Mouse (Mus musculus) forebrain, embryonic 11.5 days (tissue): Measurements from ENCODE around the gene Pex5l. TPM values are rescaled to one million over a fixed set of nuclear protein-coding genes. Genes with fewer than 3 reads are reported as not detected.
A peak's percentile ranks its signal among the peaks of the same experiment; 100 is the strongest.

ENCODE experiments used
- ATAC-seq: fragments of 200-750 bp; cut with Nextera tagmentation; replicated peaks from 2 replicates; pipeline ENCODE4 v1.8.0; 2017; ENCODE audit warnings: moderate TSS enrichment; ENCODE audit not compliant: low FRiP score
- DNase-seq: peaks from one replicate; pipeline ENCODE4 v3.0.0-alpha.2; 2017; ENCODE audit warnings: low spot score
- H3K27ac ChIP-seq: fragments of 300-500 bp; sonication (generic); 2 replicates; pipeline ENCODE4 v1.5.1; 2014; ENCODE audit warnings: low read depth, low read length
- H3K27me3 ChIP-seq: fragments of 300-500 bp; sonication (generic); 2 replicates; pipeline ENCODE4 v1.6.1; 2014; ENCODE audit warnings: mild to moderate bottlenecking, low read length, mixed read lengths; ENCODE audit not compliant: control insufficient read depth, insufficient read depth
- H3K36me3 ChIP-seq: fragments of 300-500 bp; sonication (generic); 2 replicates; pipeline ENCODE4 v1.6.1; 2014; ENCODE audit warnings: mild to moderate bottlenecking, low read length, moderate library complexity, mixed read lengths; ENCODE audit not compliant: control insufficient read depth, insufficient read depth
- H3K4me1 ChIP-seq: fragments of 300-500 bp; sonication (generic); replicated peaks from 2 replicates; pipeline ENCODE4 v1.6.1; 2014; ENCODE audit warnings: low read length, mixed read lengths; ENCODE audit not compliant: control insufficient read depth, insufficient read depth
- H3K4me2 ChIP-seq: fragments of 300-500 bp; sonication (generic); 2 replicates; pipeline ENCODE4 v1.6.1; 2014; ENCODE audit warnings: low read depth, mild to moderate bottlenecking, low read length, moderate library complexity, mixed read lengths; ENCODE audit not compliant: severe bottlenecking
- H3K4me3 ChIP-seq: fragments of 300-500 bp; sonication (generic); 2 replicates; pipeline ENCODE4 v1.5.1; 2014; ENCODE audit warnings: low read depth, low read length
- H3K9ac ChIP-seq: fragments of 300-500 bp; sonication (generic); 2 replicates; pipeline ENCODE4 v1.6.1; 2014; ENCODE audit warnings: low read length
- H3K9me3 ChIP-seq: fragments of 300-500 bp; sonication (generic); 2 replicates; pipeline ENCODE4 v1.6.1; 2016; ENCODE audit warnings: low read length, mixed read lengths; ENCODE audit not compliant: control insufficient read depth
- WGBS: fragments of 180-500 bp; shearing (Covaris S2); extraction: QIAGEN DNeasy Blood & Tissue Kit; methylation state at CpG from one replicate; pipeline ENCODE4 v1.1.7; 2014; 5-methylcytosine and 5-hydroxymethylcytosine counted together
- polyA plus RNA-seq: library from polyadenylated mRNA; unstranded; fragments of >200 nt; fragmentation: Nextera tagmentation; extraction: Ambion mirVana; gene quantifications from 2 replicates; pipeline ENCODE4 v1.2.1, GENCODE M21; 2014

Gene Pex5l
- polyA plus RNA-seq, 1 experiment from 2014 or later = 1.7 TPM

DNA sequence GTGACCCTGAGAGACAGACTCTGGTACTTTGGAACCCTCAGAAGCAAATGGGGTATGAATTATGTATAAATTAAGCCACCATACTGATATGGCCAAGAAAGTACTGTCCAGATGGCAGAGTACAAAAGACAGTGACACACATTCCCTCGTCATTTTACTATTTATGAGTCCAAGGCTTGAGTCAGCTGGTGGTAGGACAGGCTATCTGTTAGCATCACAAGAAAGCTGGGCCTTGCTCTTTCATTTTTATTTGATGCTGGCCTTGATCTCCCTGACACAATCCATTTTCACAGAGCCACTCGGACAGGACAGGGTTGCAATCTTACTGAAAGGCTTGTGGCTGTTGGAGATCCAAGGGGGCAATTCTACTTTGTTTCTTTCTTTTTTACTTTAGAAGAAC is 67.4 kb downstream of the Pex5l start:
- Histone ChIP-seq H3K4me1 (no peaks in the 10 kb centered on the region), H3K4me3 (no peak overlapping the region), H3K9me3 (no peaks in the 10 kb centered on the region), H3K27me3 (no peaks in the 10 kb centered on the region), H3K9ac (no peak overlapping the region), H3K27ac (no peak overlapping the region), H3K36me3 (no peaks in the 10 kb centered on the region), H3K4me2 (no peak overlapping the region)
- ATAC-seq (no peak), DNase-seq (no peak)
- 74% methylated on average over 2 of the region's 2 CpGs for WGBS

DNA sequence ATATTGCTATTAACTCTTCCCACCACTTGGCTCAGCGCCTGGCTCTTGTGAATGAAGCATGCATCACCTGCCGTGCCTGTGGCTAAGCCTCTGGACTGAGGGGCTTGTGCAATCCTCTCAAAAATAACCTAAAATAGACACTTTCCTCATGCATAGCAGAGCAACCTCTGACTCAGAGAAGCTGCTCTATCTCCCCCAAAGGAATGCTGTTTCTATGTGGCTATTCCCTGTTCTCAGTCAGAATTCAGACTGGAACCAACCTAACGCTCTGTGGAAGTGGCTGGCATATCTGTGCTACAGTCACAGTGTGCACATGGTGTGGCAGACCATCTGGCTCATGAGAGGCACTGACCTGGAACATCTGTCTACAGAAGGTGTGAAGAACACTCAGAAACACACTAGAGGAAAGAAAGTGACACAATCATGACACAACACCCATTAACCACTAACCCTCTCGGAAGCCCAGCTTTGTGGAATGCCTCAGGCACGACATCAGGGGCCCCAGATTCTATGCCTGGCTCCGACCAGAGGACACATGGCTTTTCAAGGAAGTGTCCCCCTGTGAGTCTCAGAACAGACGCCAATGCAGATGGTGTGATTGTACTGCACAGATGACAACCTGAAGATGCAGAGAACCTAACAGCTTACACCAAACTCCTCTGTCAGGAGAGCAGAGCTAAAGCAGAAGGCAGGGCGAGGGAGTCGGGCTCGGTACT is 68.6 kb downstream of the Pex5l start:
- 77% methylated on average over 10 of the region's 10 CpGs for WGBS
- Histone ChIP-seq H3K36me3 (no peaks in the 10 kb centered on the region), H3K4me1 (no peaks in the 10 kb centered on the region), H3K9me3 (no peaks in the 10 kb centered on the region), H3K4me2 (no peak overlapping the region), H3K27me3 (no peaks in the 10 kb centered on the region), H3K4me3 (no peak overlapping the region), H3K9ac (no peak overlapping the region), H3K27ac (no peak overlapping the region)
- ATAC-seq = peak; percentile 51; the same call in 1 of the 2 replicates
- no peak for DNase-seq

DNA sequence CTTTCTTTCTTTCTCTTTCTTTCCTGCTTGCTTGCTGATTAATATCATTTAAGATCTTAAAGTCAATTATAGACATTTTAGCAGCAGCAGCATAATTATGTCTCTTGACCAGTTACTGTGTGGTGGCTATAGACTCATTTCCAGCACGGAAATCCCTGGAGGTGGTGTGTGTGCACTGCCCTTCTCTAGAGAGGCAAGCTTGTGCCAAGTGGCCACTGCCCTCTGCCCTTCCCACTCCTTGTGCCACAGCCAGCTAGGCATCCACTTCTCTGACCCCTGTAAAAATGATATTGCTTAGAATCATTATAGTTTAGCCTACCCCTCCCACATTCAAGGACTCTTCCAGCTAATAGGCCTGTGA is 69.2 kb downstream of the Pex5l start:
- Histone ChIP-seq H3K27me3 (no peaks in the 10 kb centered on the region), H3K4me3 (no peak overlapping the region), H3K4me2 (no peak overlapping the region), H3K27ac (no peak overlapping the region), H3K36me3 (no peaks in the 10 kb centered on the region), H3K9ac (no peak overlapping the region), H3K9me3 (no peaks in the 10 kb centered on the region), H3K4me1 (no peaks in the 10 kb centered on the region)
- 78% methylated on average over 1 of the region's 1 CpGs for WGBS
- no peak for ATAC-seq
- DNase-seq = no peak

DNA sequence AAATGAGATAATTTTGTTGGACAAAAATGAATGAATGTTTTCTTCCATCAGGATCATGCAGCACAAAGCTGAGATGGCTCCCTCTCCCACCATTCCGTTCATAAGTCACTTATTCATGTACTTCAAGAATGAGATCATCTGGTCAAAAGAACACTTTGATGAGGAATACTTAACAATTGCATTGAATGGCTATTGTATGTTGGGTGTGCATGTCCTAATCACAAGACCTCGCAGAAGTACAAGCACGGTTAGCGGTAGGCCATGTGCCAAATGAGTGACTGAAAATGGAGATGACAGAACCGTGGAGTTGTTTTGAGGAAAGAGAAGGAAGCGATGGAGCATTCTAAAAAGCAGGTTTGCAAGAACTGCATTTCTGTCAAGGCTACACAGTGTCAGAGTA is 72.3 kb downstream of the Pex5l start:
- DNase-seq = no peak
- 91% methylated on average over 6 of the region's 6 CpGs for WGBS
- Histone ChIP-seq H3K27me3 (no peaks in the 10 kb centered on the region), H3K9ac (no peak overlapping the region), H3K9me3 (no peaks in the 10 kb centered on the region), H3K4me3 (no peak overlapping the region), H3K36me3 (no peaks in the 10 kb centered on the region), H3K4me2 (no peak overlapping the region), H3K4me1 (no peaks in the 10 kb centered on the region), H3K27ac (no peak overlapping the region)
- no peak for ATAC-seq

DNA sequence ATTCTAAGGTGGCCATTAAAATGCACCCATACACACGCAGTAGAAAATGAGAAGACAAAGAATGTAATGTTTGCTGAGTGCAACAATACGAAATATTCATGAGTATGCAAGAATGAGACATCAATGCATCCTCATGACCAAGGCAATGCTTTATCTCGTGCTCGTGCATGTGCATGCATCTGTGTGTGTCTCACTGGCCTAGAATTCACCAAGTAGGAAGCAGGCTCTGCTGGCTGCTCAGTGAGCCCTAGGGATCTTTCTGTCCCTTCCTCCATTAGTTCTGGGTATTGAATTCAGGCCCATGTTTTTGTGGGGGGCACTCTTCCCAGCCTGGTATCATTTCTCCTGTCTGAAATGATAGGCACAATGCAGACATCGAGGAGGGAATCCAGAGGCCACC is 74.9 kb downstream of the Pex5l start:
- no peaks in the 10 kb centered on the region for H3K9me3 ChIP-seq
- H3K4me2 ChIP-seq = no peak overlapping the region
- H3K27ac ChIP-seq = no peak overlapping the region
- no peak for DNase-seq
- 84% methylated on average over 5 of the region's 5 CpGs for WGBS
- H3K4me1 ChIP-seq = peaks cover 9% of the 10 kb centered on the region; the same call in 1 of the 2 replicates
- no peaks in the 10 kb centered on the region for H3K36me3 ChIP-seq
- no peaks in the 10 kb centered on the region for H3K27me3 ChIP-seq
- ATAC-seq = no peak
- H3K9ac ChIP-seq = no peak overlapping the region
- H3K4me3 ChIP-seq = no peak overlapping the region

DNA sequence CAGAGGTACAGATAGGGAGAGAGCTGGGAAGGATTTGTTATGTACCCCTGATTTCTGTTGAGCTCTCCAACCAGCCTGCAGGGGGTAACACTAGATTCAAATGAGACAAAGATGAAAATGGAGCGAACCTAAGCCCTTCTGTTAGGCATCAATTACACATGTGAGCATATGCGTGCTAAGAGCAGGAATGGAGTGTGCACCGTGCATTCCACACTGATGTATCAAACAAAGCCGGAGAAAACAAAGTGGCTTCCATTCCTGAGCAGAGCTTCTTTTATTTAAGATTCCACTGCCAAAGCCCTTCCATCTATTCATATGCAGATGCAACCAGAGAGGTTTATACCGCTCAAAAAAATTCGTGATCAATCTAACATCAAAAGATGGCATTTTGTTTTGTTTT is 79.5 kb downstream of the Pex5l start:
- peaks cover 16% of the 10 kb centered on the region; the same call in 1 of the 2 replicates for H3K4me1 ChIP-seq
- ATAC-seq = peak; percentile 42
- H3K9me3 ChIP-seq = no peaks in the 10 kb centered on the region
- H3K4me2 ChIP-seq = no peak overlapping the region; the same call in 1 of the 2 replicates
- H3K9ac ChIP-seq = no peak overlapping the region; the same call in 1 of the 2 replicates
- no peaks in the 10 kb centered on the region for H3K36me3 ChIP-seq
- H3K4me3 ChIP-seq = no peak overlapping the region
- WGBS = 21% methylated on average over 6 of the region's 6 CpGs
- H3K27ac ChIP-seq = no peak overlapping the region
- no peak for DNase-seq
- H3K27me3 ChIP-seq = no peaks in the 10 kb centered on the region

DNA sequence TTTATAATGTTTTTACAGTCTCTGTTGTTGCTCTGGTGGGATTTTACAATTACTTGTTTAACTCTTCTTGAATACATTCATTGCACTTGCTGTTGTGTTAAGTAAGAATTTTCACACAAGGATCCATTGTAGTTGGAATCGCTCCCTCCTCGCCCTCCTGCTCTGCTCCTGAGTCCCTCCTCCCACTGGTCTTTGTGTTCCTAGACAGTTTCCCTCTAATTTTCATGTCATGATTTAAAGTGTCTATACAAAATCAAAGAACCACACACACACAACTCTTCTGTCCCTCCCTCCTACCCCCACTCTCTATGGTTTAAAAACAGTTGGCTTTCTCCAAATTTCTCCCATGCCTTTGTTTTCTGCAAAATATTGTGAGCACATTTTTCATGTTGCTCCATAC is 81.6 kb downstream of the Pex5l start:
- Histone ChIP-seq H3K36me3 (no peaks in the 10 kb centered on the region), H3K4me2 (no peak overlapping the region), H3K27me3 (no peaks in the 10 kb centered on the region), H3K27ac (no peak overlapping the region), H3K9me3 (no peaks in the 10 kb centered on the region), H3K4me3 (no peak overlapping the region), H3K4me1 (peaks cover 16% of the 10 kb centered on the region; the same call in 1 of the 2 replicates), H3K9ac (no peak overlapping the region)
- no peak for DNase-seq
- 28% methylated on average over 2 of the region's 2 CpGs for WGBS
- no peak for ATAC-seq

DNA sequence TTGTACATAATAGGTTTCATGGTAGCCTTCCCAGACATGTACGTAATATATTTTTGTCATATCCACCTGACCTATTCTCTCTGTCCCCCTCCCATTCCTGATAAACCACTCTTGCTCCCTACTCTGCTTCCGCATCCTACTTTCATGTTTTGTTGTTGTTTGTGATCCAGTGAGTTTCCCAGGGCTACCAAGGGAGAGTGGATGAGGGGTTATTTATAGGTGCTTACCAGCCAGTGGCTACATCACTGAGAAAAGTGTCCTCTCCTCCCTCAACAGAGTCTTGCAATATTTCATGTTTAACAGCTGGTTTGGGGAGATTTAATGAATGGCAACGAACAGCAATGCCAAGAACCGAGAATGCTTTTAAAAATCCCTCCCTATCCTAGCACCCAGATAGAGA is 82.0 kb downstream of the Pex5l start:
- H3K4me3 ChIP-seq = no peak overlapping the region
- no peaks in the 10 kb centered on the region for H3K36me3 ChIP-seq
- H3K27ac ChIP-seq = no peak overlapping the region
- ATAC-seq (no peak), DNase-seq (no peak)
- no peaks in the 10 kb centered on the region for H3K27me3 ChIP-seq
- no peak overlapping the region for H3K9ac ChIP-seq
- 77% methylated on average over 4 of the region's 4 CpGs for WGBS
- H3K9me3 ChIP-seq = no peaks in the 10 kb centered on the region
- peaks cover 16% of the 10 kb centered on the region; the same call in 1 of the 2 replicates for H3K4me1 ChIP-seq
- H3K4me2 ChIP-seq = no peak overlapping the region

DNA sequence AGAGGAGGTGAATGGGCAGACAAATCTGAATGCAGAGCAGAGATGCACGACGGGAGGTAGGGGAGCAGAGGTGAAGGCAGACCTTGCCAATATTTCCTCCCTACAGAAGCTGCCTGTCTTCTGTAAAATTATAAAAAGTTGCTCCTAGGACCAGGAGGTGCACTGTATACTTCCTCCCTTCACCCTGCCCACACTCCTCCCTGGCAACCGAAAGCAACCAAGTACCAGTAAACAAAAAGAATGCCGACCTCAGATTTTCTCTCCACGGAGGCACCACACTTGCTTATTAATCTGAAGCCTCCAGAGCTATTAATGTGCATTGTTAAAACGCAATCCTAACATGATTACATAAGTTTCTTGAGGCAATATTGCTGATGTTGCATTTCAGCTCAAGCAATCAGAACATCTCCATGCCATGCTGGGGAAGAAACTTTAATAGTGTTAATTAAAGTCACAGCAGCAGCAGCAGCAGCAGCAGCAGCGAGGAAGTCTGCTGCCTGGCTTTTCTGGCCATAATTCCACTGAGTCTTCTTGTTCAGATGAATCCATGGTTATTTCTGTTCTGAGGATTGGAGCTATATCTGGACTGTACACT is 82.6 kb downstream of the Pex5l start:
- Histone ChIP-seq H3K36me3 (no peaks in the 10 kb centered on the region), H3K27ac (no peak overlapping the region), H3K4me3 (no peak overlapping the region), H3K9me3 (no peaks in the 10 kb centered on the region), H3K27me3 (no peaks in the 10 kb centered on the region), H3K4me1 (peaks cover 16% of the 10 kb centered on the region; the same call in 1 of the 2 replicates), H3K4me2 (no peak overlapping the region), H3K9ac (no peak overlapping the region)
- no peak for DNase-seq
- ATAC-seq = no peak
- WGBS = 46% methylated on average over 7 of the region's 7 CpGs
